Mouse (Mus musculus): ENCODE data around the gene Ctnna3. TPM values are rescaled to one million over a fixed set of nuclear protein-coding genes. Genes with fewer than 3 reads are reported as not detected.

Gene Ctnna3
- polyA plus RNA-seq, 2 experiments = 0.03 TPM; not detected in 1

- H3K9me3 ChIP-seq (ENCODE audit: control insufficient read depth, low read length) = no peaks in the 10 kb centered on the region
- WGBS (ENCODE audit: insufficient replicate concordance) = 52% methylated on average over 6 of the region's 6 CpGs
- no peaks in the 10 kb centered on the region for H3K4me1 ChIP-seq (replicated peaks; ENCODE audit: control insufficient read depth in 2 of 2, insufficient read depth in 2 of 2, low read length in 1 of 2)
- H3K9ac ChIP-seq (replicated peaks) = no peak overlapping the region
- no peaks in the 10 kb centered on the region for H3K36me3 ChIP-seq (replicated peaks; ENCODE audit: control insufficient read depth, insufficient read depth, low read depth)
- H3K27ac ChIP-seq = no peak overlapping the region
- DNase-seq (ENCODE audit: low read depth in 3 of 3, low spot score in 3 of 3) (no peak), ATAC-seq (ENCODE audit: insufficient read depth) (no peak)
- no peak overlapping the region for H3K4me3 ChIP-seq (ENCODE audit: insufficient read depth in 1 of 2, low read depth in 2 of 2, low read length in 2 of 2)
- no peak for TF ChIP-seq CTCF (IDR thresholded peaks at IDR 0.05; ENCODE audit: low read depth)
- TF ChIP-seq EP300 (IDR thresholded peaks at IDR 0.05; ENCODE audit: low read depth) = no peak
- no peaks in the 10 kb centered on the region for H3K27me3 ChIP-seq (ENCODE audit: control insufficient read depth, insufficient read depth, low read length)
- H3K4me2 ChIP-seq (ENCODE audit: low read depth) = no peak overlapping the region
These were observed 593.4 kb downstream of the Ctnna3 start for GRCm38 (mm10) chr10:64023340-64023739.

GRCm38 (mm10) chr10:64030901-64031300, 601.0 kb downstream of the Ctnna3 start:
- no peaks in the 10 kb centered on the region for H3K27me3 ChIP-seq (ENCODE audit: control insufficient read depth, insufficient read depth, low read length)
- DNase-seq (ENCODE audit: low read depth in 3 of 3, low spot score in 3 of 3) (no peak), ATAC-seq (ENCODE audit: insufficient read depth) (no peak)
- H3K9ac ChIP-seq (replicated peaks) = no peak overlapping the region
- no peaks in the 10 kb centered on the region for H3K4me1 ChIP-seq (replicated peaks; ENCODE audit: control insufficient read depth in 2 of 2, insufficient read depth in 2 of 2, low read length in 1 of 2)
- H3K27ac ChIP-seq = no peak overlapping the region
- H3K36me3 ChIP-seq (replicated peaks; ENCODE audit: control insufficient read depth, insufficient read depth, low read depth) = no peaks in the 10 kb centered on the region
- TF ChIP-seq CTCF (IDR thresholded peaks at IDR 0.05; ENCODE audit: low read depth) = no peak
- no peak for TF ChIP-seq EP300 (IDR thresholded peaks at IDR 0.05; ENCODE audit: low read depth)
- H3K4me3 ChIP-seq (ENCODE audit: insufficient read depth in 1 of 2, low read depth in 2 of 2, low read length in 2 of 2) = no peak overlapping the region
- H3K4me2 ChIP-seq (ENCODE audit: low read depth) = no peak overlapping the region
- H3K9me3 ChIP-seq (ENCODE audit: control insufficient read depth, low read length) = no peaks in the 10 kb centered on the region

- Histone ChIP-seq H3K9me3 (ENCODE audit: control insufficient read depth, low read length) (no peaks in the 10 kb centered on the region), H3K4me2 (ENCODE audit: low read depth) (no peak overlapping the region), H3K4me1 (replicated peaks; ENCODE audit: control insufficient read depth in 2 of 2, insufficient read depth in 2 of 2, low read length in 1 of 2) (no peaks in the 10 kb centered on the region), H3K27ac (no peak overlapping the region), H3K9ac (replicated peaks) (no peak overlapping the region), H3K4me3 (ENCODE audit: insufficient read depth in 1 of 2, low read depth in 2 of 2, low read length in 2 of 2) (no peak overlapping the region), H3K36me3 (replicated peaks; ENCODE audit: control insufficient read depth, insufficient read depth, low read depth) (no peaks in the 10 kb centered on the region), H3K27me3 (ENCODE audit: control insufficient read depth, insufficient read depth, low read length) (no peaks in the 10 kb centered on the region)
- no peak for TF ChIP-seq EP300 (IDR thresholded peaks at IDR 0.05; ENCODE audit: low read depth)
- TF ChIP-seq CTCF (IDR thresholded peaks at IDR 0.05; ENCODE audit: low read depth) = no peak
- DNase-seq (ENCODE audit: low read depth in 3 of 3, low spot score in 3 of 3) (no peak), ATAC-seq (ENCODE audit: insufficient read depth) (no peak)
- 66% methylated on average over 17 of the region's 17 CpGs for WGBS (ENCODE audit: insufficient replicate concordance)
These were observed 610.0 kb downstream of the Ctnna3 start for GRCm38 (mm10) chr10:64039760-64040535.

GRCm38 (mm10) chr10:64041218-64041617, 611.3 kb downstream of the Ctnna3 start:
- no peaks in the 10 kb centered on the region for H3K27me3 ChIP-seq (ENCODE audit: control insufficient read depth, insufficient read depth, low read length)
- WGBS (ENCODE audit: insufficient replicate concordance) = 73% methylated on average over 7 of the region's 7 CpGs
- DNase-seq (ENCODE audit: low read depth in 3 of 3, low spot score in 3 of 3) = no peak

GRCm38 (mm10) chr10:64041892-64042291, 612.0 kb downstream of the Ctnna3 start:
- Histone ChIP-seq H3K27me3 (ENCODE audit: control insufficient read depth, insufficient read depth, low read length) (no peaks in the 10 kb centered on the region), H3K4me3 (ENCODE audit: insufficient read depth in 1 of 2, low read depth in 2 of 2, low read length in 2 of 2) (no peak overlapping the region), H3K36me3 (replicated peaks; ENCODE audit: control insufficient read depth, insufficient read depth, low read depth) (no peaks in the 10 kb centered on the region), H3K4me1 (replicated peaks; ENCODE audit: control insufficient read depth in 2 of 2, insufficient read depth in 2 of 2, low read length in 1 of 2) (no peaks in the 10 kb centered on the region), H3K9ac (replicated peaks) (no peak overlapping the region), H3K9me3 (ENCODE audit: control insufficient read depth, low read length) (no peaks in the 10 kb centered on the region), H3K4me2 (ENCODE audit: low read depth) (no peak overlapping the region), H3K27ac (no peak overlapping the region)
- TF ChIP-seq CTCF (IDR thresholded peaks at IDR 0.05; ENCODE audit: low read depth) = no peak
- no peak for TF ChIP-seq EP300 (IDR thresholded peaks at IDR 0.05; ENCODE audit: low read depth)
- DNase-seq (ENCODE audit: low read depth in 3 of 3, low spot score in 3 of 3) (no peak), ATAC-seq (ENCODE audit: insufficient read depth) (no peak)
- WGBS (ENCODE audit: insufficient replicate concordance) = 63% methylated on average over 11 of the region's 11 CpGs

More at GRCm38 (mm10) chr10:64041218-64041617, 611.3 kb downstream of the Ctnna3 start:
- no peak for ATAC-seq (ENCODE audit: insufficient read depth)
- no peak overlapping the region for H3K9ac ChIP-seq (replicated peaks)
- H3K4me1 ChIP-seq (replicated peaks; ENCODE audit: control insufficient read depth in 2 of 2, insufficient read depth in 2 of 2, low read length in 1 of 2) = no peaks in the 10 kb centered on the region
- H3K9me3 ChIP-seq (ENCODE audit: control insufficient read depth, low read length) = no peaks in the 10 kb centered on the region
- no peak for TF ChIP-seq EP300 (IDR thresholded peaks at IDR 0.05; ENCODE audit: low read depth)
- no peak for TF ChIP-seq CTCF (IDR thresholded peaks at IDR 0.05; ENCODE audit: low read depth)
- no peaks in the 10 kb centered on the region for H3K36me3 ChIP-seq (replicated peaks; ENCODE audit: control insufficient read depth, insufficient read depth, low read depth)
- no peak overlapping the region for H3K27ac ChIP-seq
- H3K4me2 ChIP-seq (ENCODE audit: low read depth) = no peak overlapping the region
- H3K4me3 ChIP-seq (ENCODE audit: insufficient read depth in 1 of 2, low read depth in 2 of 2, low read length in 2 of 2) = no peak overlapping the region
